Mouse (Mus musculus) gastrocnemius, adult 18-20 months (tissue): Measurements from ENCODE around the gene Uba5. TPM values are rescaled to one million over a fixed set of nuclear protein-coding genes. Genes with fewer than 3 reads are reported as not detected.

ENCODE experiments used
- DNase-seq: peaks from one replicate; pipeline ENCODE4 v3.0.0; 2021; ENCODE audit warnings: low spot score
- total RNA-seq, 2 experiments: library from RNA; stranded (reverse); gene quantifications; 2 replicates each; pipeline ENCODE4 v1.2.3; 2021

Gene Uba5
- total RNA-seq, 2 experiments from 2014 or later = 10.2 to 12.8 TPM

GRCm38 (mm10) chr9:104064571-104064970 is 1.6 kb upstream of the Uba5 start:
- no peak for DNase-seq

- DNase-seq = peak; percentile 82
These were observed 469 bp upstream of the Uba5 start, which contains the start of gene Acad11 for GRCm38 (mm10) chr9:104063244-104063961. Gene Acad11 (plus strand): TSS chr9:104063377.

- DNase-seq = no peak
These were observed 11.9 kb downstream of the Uba5 start for GRCm38 (mm10) chr9:104051028-104051427.

GRCm38 (mm10) chr9:104043676-104044075 is 19.3 kb downstream of the Uba5 start:
- no peak for DNase-seq

GRCm38 (mm10) chr9:104040362-104040761 is 22.6 kb downstream of the Uba5 start, which contains the start of gene Gm28305:
Gene Gm28305 (plus strand): TSS chr9:104040662.
- DNase-seq = no peak

GRCm38 (mm10) chr9:104039742-104040141 is 23.2 kb downstream of the Uba5 start:
- no peak for DNase-seq

GRCm38 (mm10) chr9:104039031-104039695 is 23.8 kb downstream of the Uba5 start:
- no peak for DNase-seq

- no peak for DNase-seq
These were observed 24.7 kb downstream of the Uba5 start for GRCm38 (mm10) chr9:104038266-104038665.

- peak; percentile 62 for DNase-seq
These were observed 27.5 kb downstream of the Uba5 start for GRCm38 (mm10) chr9:104035261-104036015.

- DNase-seq = no peak
These were observed 28.2 kb downstream of the Uba5 start for GRCm38 (mm10) chr9:104034718-104035117.

- no peak for DNase-seq
These were observed 28.7 kb downstream of the Uba5 start for GRCm38 (mm10) chr9:104034231-104034630.

- no peak for DNase-seq
These were observed 33.1 kb downstream of the Uba5 start for GRCm38 (mm10) chr9:104029861-104030260.

- DNase-seq = no peak
These were observed 35.7 kb downstream of the Uba5 start for GRCm38 (mm10) chr9:104027186-104027585.

- no peak for DNase-seq
These were observed 41.9 kb downstream of the Uba5 start for GRCm38 (mm10) chr9:104021026-104021425.

GRCm38 (mm10) chr9:104014526-104014925 is 48.4 kb downstream of the Uba5 start:
- DNase-seq = no peak

- peak; percentile 32 for DNase-seq
These were observed 60.0 kb downstream of the Uba5 start for GRCm38 (mm10) chr9:104002913-104003330.

- DNase-seq = peak; percentile 100
These were observed 60.7 kb downstream of the Uba5 start, which contains the start of gene Nphp3 for GRCm38 (mm10) chr9:104001921-104002859. Gene Nphp3 (plus strand): TSS chr9:104002544.

- DNase-seq = no peak
These were observed 62.3 kb downstream of the Uba5 start for GRCm38 (mm10) chr9:104000601-104001000.
